ENCODE assay signal across 8 mouse cellular contexts in the genomic region with DNA sequence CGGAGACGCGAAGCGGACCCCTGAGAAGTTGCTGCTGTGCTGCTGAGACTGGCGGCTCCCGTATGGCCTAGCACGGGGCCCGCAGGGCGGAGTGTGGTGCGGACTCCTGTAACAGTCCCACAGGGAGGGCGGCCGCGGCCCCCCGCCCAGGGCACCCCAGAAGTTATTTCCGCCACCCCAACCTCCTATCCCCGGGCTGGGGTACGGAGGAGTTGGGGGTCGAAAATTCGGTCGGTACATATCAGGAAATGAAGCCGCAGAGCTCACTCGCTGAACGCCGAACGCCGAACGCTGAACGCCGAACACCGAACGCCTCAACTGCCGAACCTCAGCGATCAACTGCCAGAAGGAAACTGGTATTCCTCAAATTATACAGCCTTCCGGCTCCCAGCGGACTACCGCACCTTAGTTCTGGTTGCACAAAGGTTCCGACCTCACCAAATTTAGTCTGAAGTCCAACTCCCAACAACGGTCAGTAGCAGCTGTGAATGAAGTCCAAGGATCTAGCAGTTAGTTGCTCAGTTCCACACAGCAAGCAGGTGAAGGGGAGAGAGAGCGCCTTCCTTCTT. TPM values are rescaled to one million over a fixed set of nuclear protein-coding genes. Genes with fewer than 3 reads are reported as not detected.
DNase-seq lines count a peak whose midpoint lies in the region; ATAC-seq and TF ChIP-seq lines count a peak whose summit lies in the region.

Gm7102 (minus strand) TSS at position 554 of the 569 bp plus-strand sequence.

- no peak within 1 kb of the TSS for H3K27ac ChIP-seq in cerebellum, adult 2 months (ENCODE audit: insufficient read depth, low read length)
- no peak within 1 kb of the TSS for H3K27ac ChIP-seq in hindbrain, embryonic 11.5 days (ENCODE audit: low read depth, low read length)
- no peak within 1 kb of the TSS for H3K27ac ChIP-seq in liver, embryonic 14.5 days

- DNase-seq in cerebellum, postnatal 10 days, result peak; percentile 3 to 10
- no peak for DNase-seq in cerebellum, adult 2 months
- DNase-seq in R1 (ENCODE audit: low read depth, low spot score), result peak; percentile 70
- DNase-seq in hindbrain, embryonic 11.5 days (ENCODE audit: low spot score), result peak; percentile 23
- no peak for DNase-seq in liver, embryonic 14.5 days (ENCODE audit: low read depth in 3 of 3, low spot score in 3 of 3)
- DNase-seq in ovary, postnatal 14 days (ENCODE audit: low spot score), result no peak
- no peak for DNase-seq in left cerebral cortex, postnatal 25 days (ENCODE audit: low spot score in 2 of 2)
- DNase-seq in cerebellum, postnatal 36 days, result no peak

- TF ChIP-seq POLR2A in cerebellum, adult 2 months (IDR thresholded peaks at IDR 0.05; ENCODE audit: borderline replicate concordance, insufficient read depth, low read length), result no peak

- peak within 1 kb of the TSS; percentile 34 for H3K4me2 ChIP-seq in hindbrain, embryonic 11.5 days (replicated peaks; ENCODE audit: low read depth, low read length)
- H3K4me2 ChIP-seq in liver, embryonic 14.5 days (ENCODE audit: low read depth), result peak within 1 kb of the TSS; percentile 22; the same call in 1 of the 2 replicates

- no peaks in the 10 kb centered on the region for H3K36me3 ChIP-seq in hindbrain, embryonic 11.5 days (ENCODE audit: control insufficient read depth, insufficient read depth, low read length)
- no peaks in the 10 kb centered on the region for H3K36me3 ChIP-seq in liver, embryonic 14.5 days (replicated peaks; ENCODE audit: control insufficient read depth, insufficient read depth, low read depth)

- intact Hi-C loops in left cerebral cortex, postnatal 25 days (cut with DNase I), result no loop called here

- no peak for ATAC-seq in hindbrain, embryonic 11.5 days (ENCODE audit: low FRiP score)
- no peak for ATAC-seq in liver, embryonic 14.5 days (ENCODE audit: insufficient read depth)

- TF ChIP-seq CTCF in cerebellum, adult 2 months (IDR thresholded peaks at IDR 0.05; ENCODE audit: borderline replicate concordance, insufficient read depth, low read depth, low read length), result no peak
- TF ChIP-seq CTCF in liver, embryonic 14.5 days (IDR thresholded peaks at IDR 0.05; ENCODE audit: low read depth), result no peak

- H3K4me3 ChIP-seq in cerebellum, adult 2 months (replicated peaks; ENCODE audit: insufficient read depth, low read depth, low read length), result no peak within 1 kb of the TSS
- peak within 1 kb of the TSS; percentile 21; the same call in 1 of the 2 replicates for H3K4me3 ChIP-seq in hindbrain, embryonic 11.5 days (ENCODE audit: low read depth, low read length)
- peak within 1 kb of the TSS; percentile 26 to 30 for H3K4me3 ChIP-seq in liver, embryonic 14.5 days (ENCODE audit: insufficient read depth in 1 of 2, low read depth in 2 of 2, low read length in 2 of 2)

- no peak for TF ChIP-seq EP300 in liver, embryonic 14.5 days (IDR thresholded peaks at IDR 0.05; ENCODE audit: low read depth)

- WGBS in cerebellum, adult 2 months, result 51% methylated on average over 39 of the region's 39 CpGs
- 28% methylated on average over 39 of the region's 39 CpGs for WGBS in hindbrain, embryonic 11.5 days
- WGBS in liver, embryonic 14.5 days (ENCODE audit: insufficient replicate concordance), result 19% methylated on average over 39 of the region's 39 CpGs

- no peaks in the 10 kb centered on the region for H3K9me3 ChIP-seq in hindbrain, embryonic 11.5 days (ENCODE audit: control insufficient read depth, low read length)
- no peaks in the 10 kb centered on the region for H3K9me3 ChIP-seq in liver, embryonic 14.5 days (ENCODE audit: control insufficient read depth, low read length)

- no peaks in the 10 kb centered on the region for H3K27me3 ChIP-seq in cerebellum, adult 2 months (ENCODE audit: control insufficient read depth, insufficient read depth, low read length)
- no peaks in the 10 kb centered on the region for H3K27me3 ChIP-seq in hindbrain, embryonic 11.5 days (ENCODE audit: control insufficient read depth, insufficient read depth, low read length)
- no peaks in the 10 kb centered on the region for H3K27me3 ChIP-seq in liver, embryonic 14.5 days (ENCODE audit: control insufficient read depth, insufficient read depth, low read length)

- H3K4me1 ChIP-seq in cerebellum, adult 2 months (ENCODE audit: control insufficient read depth, insufficient read depth, low read length), result no peaks in the 10 kb centered on the region
- no peaks in the 10 kb centered on the region for H3K4me1 ChIP-seq in hindbrain, embryonic 11.5 days (replicated peaks; ENCODE audit: control insufficient read depth, insufficient read depth, low read length)
- H3K4me1 ChIP-seq in liver, embryonic 14.5 days (replicated peaks; ENCODE audit: control insufficient read depth in 2 of 2, insufficient read depth in 2 of 2, low read length in 1 of 2), result no peaks in the 10 kb centered on the region

- H3K9ac ChIP-seq in hindbrain, embryonic 11.5 days (ENCODE audit: low read depth, low read length), result peak within 1 kb of the TSS; percentile 27; the same call in 1 of the 2 replicates
- H3K9ac ChIP-seq in liver, embryonic 14.5 days (replicated peaks), result no peak within 1 kb of the TSS

RNA-seq across cellular contexts. Expression of gene Gm7102, which starts in this region (rescaled TPM):
- polyA plus RNA-seq in cerebellum, adult 2 months (2012; rRNA removed), result 0.07 TPM in 1 of 2 replicates, not detected in the other
- polyA plus RNA-seq in hindbrain, embryonic 11.5 days (2014; fragmentation: Nextera tagmentation; extraction: Ambion mirVana), result 0.11 and 0.17 TPM in 2 replicates
- polyA plus RNA-seq in liver, embryonic 14.5 days (2012; rRNA removed), result 0.02 TPM in 1 of 2 replicates, not detected in the other
- not detected in 2 replicates for polyA plus RNA-seq in liver, embryonic 14.5 days (2014; fragmentation: Nextera tagmentation; extraction: Ambion mirVana)
- total RNA-seq in left cerebral cortex, postnatal 25 days (2021), result not detected

Comparison
In these comparisons a context has a peak if more than half of its experiments do, and no peak if none do; other contexts are left out.
1. DNase-seq: peak in cerebellum, postnatal 10 days (2 of 2) and R1 (single experiment); none in cerebellum, adult 2 months (0 of 2), liver, embryonic 14.5 days (0 of 3), ovary, postnatal 14 days (single experiment), left cerebral cortex, postnatal 25 days (0 of 2) and cerebellum, postnatal 36 days (0 of 2).
2. Peak in DNase-seq, H3K4me3 ChIP-seq, H3K9ac ChIP-seq and H3K4me2 ChIP-seq in hindbrain, embryonic 11.5 days; RNA of the gene not detected or under 1 TPM.